Mouse (Mus musculus) cerebellum, postnatal 14 days (tissue): ENCODE data around the gene Atg5.
"Not testable (repeated sequence)": the region's sequence is repeated elsewhere in the genome, so short reads cannot be mapped to it uniquely, and the experiment has no call there.

ENCODE experiments used
- DNase-seq, 2 experiments: peaks; one replicate each; pipeline ENCODE4 v3.0.0; 2021; ENCODE audit warnings: mixed read lengths in 2 of 2

Atg5 gene

DNA sequence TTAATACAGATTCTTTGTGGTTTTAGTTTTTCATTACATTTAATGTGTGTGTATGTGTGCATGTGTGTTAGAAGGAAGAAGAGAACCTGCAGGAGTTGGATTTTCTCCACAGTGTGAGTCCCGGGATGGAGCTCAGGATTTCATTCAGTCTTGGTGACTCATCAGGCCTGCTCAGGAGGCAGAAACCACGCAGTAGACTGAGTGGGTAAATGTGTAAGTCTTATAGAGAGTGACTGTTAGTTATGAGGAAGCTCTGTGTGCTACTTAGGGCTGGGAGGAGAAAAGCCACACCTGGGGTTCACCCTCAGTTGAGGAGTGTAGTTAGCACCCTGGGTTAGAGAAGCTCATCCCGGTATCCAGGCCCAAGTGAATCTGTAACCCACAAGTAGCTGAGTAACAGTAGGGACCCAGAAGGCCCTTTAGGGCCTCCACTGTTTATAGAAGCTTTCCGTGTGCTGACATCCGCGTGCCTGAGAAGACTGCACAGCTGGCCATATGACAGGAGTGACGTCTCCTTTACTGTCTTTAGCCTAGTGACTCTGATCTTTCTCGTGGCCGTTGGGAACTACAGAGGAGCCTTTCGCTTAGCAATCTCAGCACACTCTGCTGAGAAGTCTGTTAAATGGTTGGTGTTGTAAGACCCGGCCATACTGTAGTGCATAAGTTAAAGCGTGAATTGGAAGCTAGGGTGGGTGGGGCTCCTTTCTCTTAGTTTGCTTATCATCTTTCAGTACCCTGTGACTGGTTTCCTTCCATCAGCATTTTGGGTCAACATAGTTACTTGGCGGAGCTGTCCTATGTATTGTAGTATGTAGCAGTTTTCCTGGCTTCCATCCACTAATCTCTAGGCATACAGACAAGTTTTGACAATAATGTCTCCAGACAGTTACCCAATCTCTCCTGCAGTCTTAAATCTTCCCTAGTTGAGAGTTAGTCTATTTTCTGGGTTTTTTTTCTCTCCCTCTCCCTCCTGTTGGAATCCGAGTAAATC lies 48.4 kb downstream of the Atg5 start:
- no peak for DNase-seq

DNA sequence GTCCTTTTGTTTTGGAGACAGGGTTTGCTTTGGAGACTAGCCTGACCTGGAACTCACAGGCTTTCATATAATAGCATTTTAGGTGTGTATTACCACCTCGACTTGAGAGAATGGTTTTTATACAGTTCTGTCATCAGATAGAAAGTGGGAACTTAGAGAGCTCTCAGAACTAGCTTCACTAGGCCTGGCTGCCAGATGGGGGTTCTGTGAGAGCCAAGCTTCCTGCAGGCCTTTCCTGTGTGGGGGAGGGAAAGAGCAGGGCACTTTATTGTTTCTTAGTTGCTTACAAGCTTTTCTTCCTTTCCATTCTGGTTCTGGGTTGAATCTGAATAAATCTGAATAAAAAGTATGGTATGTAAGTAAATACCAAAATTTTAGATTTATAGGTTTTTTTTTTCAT lies 54.0 kb downstream of the Atg5 start:
- DNase-seq = no peak

DNA sequence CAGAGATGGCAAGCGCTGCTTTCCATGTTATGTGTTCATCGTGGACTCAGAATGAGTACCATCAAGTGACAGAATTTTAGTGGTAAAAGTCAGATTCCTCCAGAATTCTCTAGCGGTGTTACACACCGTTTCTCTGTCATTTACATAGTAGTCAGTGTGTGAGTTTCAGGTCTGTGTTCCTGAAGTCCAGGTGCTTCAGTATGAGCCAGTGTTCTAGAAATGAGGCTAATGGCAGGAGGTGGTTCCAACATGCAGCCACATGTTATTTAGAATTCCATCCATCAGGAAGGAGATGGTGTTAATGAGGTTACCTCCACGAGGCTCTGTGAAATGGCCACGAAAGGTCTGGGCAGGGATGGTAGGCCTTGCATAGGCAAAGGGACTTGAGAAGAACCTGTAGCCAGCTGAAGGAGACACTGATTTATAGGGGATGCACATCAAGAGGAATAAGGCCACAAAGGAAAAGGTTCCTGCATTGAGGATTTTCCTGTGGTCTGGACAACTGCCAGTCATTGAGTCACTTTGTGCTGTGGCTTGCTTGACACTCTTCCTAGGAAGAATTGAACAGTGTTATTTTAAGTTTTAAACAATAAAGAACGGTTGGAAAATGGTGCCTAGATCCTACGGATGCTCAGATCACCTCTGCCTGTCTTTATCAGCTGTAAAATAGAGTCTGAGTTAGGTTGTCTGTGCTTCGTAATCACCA lies 55.1 kb downstream of the Atg5 start:
- no peak for DNase-seq

DNA sequence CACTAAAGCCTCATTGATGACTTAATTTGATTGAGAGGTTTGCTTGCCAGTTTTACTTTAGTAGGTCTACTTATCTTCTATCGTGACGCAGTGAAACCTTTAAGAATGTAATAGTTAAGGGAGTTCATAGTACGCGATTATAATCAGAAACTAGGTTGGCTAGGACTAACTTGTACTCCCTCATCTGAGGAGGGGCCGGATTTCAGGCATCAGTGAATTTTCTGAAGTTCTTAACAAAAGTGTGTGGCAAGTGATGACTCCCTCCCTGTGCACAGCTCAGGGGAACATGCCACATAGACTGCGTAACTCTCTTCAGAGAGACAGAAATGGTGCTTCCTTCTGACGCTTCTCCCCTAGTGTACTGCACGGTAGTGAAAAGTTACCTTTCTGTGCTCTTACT lies 55.7 kb downstream of the Atg5 start:
- DNase-seq = no peak

DNA sequence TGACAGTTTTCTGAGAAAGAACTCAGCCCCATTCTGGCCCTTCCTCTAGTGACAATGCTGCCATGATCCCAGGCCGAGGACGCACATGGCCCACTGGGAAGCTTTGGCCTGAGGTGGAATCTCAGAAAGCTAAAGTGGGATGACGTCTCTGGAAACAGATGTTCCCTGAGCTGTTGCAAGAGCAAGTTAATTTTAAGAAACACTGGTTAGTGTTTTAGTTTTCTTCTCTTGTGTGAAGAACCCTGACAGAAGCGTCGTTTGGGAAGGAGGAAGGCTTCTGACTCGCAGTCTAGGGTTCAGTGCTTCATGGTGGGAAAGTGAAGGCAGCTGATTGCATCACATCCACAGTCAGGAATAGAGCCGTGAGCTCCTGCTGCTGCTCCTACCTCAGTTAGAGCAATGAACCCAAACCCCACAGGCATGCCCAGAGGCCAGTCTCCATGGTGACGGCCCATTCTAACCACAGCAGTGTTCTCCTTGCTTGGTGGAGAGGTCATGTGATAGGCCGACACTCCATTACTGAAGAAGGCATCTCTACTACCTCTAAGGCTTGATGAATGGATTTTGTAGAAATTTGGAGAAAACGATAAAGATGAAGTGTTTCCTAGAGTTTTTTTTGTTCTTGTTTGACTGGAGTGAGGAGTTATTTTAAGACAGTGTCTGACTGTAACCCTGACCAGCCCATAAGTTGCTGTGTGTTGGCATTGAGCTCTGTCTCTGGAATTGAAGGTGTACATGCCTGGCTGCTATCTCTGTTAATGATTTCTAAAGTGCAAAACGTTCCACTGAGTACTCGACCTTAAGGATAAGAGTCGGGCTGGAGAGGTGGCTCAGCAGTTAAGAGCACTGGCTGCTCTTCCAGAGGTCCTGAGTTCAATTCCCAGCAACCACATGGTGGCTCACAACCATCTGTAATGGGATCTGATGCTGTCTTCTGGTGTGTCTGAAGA lies 57.7 kb downstream of the Atg5 start:
- no peak for DNase-seq

DNA sequence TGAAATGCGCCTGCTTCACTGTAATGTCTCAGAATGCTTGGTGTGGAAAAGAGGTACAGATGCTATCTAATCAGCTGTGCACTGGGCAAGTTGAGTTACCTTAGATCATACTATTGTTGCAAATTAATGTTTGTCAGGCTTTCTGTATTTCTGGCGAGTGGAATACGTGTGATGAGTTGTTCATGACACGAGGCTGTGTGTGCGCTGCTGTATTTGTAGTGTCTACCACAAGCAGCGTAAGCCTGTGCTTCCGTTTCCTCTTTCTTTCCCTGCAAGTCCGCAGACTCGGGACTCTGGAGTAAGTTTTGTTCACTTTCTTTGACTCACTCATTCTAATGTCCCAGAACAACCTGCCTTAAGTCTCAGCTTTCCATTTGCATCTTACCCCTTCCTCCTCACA lies 58.9 kb downstream of the Atg5 start:
- DNase-seq = no peak

DNA sequence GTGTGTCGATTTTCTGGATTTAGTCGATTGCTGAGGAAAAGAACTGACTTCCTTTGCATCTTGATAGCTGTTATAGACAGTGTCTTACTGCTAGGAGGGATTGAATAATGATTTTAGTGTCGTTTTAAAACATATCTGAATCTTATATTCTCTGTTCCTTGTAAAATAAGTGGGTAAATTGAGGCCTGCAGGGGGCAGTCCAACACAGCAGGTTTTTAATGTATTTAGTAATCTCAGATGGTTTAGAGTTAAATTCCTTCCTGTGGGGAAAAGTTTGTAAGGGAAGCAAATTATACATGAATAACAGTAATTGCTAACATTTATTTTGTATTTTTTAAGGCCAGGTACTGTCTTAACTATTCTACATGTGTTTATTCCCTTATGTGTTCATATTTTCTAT lies 60.2 kb downstream of the Atg5 start:
- DNase-seq = peak; percentile 69

DNA sequence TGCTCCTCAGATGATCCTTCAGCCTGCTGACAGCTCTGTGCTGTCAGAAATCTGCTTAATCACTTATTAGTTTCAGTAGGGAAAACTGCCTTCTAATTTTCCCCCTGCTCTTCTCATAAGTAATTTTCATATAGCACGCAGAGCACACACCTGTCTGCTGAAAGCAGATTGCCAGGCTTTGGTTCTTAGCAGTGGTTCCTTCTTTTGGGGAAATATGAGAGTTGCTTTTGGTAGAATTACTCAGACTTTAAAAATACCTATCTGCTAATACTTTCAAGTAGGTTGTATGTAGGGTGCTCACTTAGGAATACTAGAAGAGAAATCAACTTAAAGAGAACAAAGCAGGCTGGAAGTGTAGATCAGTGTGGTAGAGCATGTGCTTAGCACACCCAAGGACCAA lies 62.6 kb downstream of the Atg5 start:
- no peak for DNase-seq

DNA sequence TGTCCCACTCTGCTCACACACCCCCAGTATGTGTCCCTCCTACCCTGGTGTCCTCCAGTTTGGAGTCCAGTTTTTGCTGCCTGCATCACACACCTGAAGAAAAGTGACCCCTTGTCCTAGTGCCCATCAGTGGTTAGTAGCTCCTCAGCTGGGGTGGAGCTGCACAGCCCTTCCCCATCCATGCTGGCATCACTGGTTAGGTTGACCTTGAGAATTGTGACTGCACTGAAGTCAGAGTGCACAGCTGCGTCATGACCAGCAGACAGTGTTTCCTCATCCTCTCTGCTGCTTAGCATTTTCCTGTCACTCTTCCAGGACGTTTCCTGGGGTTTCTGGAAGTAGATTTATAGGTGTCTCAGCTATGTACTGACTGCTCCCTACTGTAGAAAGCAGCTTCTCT lies 63.3 kb downstream of the Atg5 start:
- no peak for DNase-seq

DNA sequence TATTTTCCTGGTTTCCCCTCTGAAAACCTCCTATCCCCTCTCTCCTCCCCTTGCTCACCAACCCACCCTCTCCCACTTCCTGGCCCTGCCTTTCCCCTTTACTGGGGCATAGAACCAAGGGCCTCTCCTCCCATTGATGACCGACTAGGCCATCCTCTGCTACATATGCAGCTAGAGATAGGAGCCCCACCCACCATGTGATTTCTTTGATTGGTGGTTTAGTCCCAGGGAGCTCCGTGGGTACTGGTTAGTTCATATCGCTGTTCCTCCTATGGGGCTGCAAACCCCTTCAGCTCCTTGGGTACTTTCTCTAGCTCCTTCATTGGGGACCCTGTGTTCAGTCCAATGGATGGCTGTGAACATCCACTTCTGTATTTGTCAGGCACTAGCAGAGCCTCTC lies 64.5 kb downstream of the Atg5 start:
- not testable (repeated sequence) for DNase-seq

DNA sequence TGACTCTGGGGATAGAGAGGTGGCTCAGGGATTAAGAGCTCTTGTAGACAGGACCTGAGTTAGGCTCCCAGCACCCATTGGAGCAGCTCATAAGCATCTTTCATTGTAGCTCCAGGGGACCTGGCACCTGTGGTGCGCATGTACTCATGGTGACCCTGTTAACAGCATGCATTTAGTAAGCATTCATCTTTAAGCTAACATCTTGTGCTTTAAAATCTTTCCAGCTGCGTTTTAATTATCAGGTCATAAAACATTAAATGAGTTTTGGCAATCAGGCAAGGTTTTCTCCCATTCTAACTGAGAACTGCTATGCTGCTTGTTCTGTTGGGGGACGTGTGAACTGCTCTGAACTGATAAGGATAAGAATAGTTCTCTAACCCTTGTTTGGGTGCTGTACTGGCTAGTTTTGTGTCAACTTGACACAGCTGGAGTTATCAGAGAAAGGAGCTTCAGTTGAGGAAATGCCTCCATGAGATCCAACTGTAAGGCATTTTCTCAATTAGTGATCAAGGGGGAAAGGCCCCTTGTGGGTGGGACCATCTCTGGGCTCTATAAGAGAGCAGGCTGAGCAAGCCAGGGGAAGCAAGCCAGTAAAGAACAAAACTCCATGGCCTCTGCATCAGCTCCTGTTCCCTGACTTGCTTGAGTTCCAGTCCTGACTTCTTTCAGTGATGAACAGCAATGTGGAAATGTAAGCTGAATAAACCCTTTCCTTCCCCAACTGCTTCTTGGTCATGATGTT lies 68.7 kb downstream of the Atg5 start:
- DNase-seq = not testable (repeated sequence)

DNA sequence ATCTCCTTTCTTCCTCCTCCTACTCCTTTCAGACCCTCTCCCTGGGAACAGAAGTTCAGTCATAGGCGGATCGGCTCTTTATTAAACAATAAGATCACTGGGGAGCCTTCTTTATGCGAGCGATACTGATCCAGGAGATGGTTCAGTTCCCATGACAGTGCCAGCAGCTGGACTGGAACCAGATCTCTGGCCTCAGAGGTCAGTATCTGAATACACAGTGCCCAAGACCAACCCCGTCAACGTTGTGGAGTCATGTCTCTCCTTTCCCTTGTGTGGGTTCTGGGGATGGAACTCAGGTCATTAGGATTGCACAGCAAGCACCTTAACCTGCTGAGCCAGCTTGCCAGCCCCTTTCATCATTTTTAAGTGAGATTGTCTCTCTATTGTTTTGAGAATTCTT lies 70.4 kb downstream of the Atg5 start:
- no peak for DNase-seq

DNA sequence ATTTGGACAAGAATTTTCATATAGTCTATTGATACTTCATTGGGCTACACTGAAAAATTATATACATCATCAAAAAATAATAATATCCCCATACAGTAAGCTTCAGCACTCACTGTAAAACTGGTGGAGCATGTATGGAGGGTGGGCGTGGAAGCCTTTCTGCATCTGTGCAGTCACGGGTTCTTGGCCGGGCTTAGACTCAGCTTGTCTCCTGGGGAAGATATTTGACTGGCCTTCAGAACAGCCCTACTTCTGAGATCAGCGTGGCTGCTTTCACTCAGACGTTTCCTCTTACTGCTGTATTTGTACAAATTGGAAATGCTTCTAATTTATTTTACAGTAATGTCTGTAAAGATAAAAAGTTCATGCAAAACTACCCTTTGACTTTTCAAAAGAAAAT lies 71.2 kb downstream of the Atg5 start:
- DNase-seq = no peak

DNA sequence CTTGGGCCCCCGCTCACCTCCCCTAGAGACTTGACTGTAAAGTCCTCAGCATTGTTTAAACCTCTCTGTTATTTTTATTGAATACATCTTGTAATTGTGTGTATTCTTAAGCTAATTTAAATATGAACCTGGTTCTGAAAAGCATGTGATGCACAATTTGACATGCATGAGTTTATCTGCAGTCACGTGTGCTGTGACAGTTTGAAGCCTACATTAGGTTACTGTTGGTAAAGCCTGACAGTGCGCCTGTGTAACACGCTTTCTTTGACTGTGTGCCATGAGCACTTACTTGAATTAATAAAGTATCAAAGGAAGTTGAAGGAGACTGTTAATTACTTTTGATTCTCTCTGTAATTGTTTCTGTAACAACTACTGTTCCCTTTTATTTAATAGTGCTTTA lies 72.8 kb downstream of the Atg5 start:
- no peak for DNase-seq

DNA sequence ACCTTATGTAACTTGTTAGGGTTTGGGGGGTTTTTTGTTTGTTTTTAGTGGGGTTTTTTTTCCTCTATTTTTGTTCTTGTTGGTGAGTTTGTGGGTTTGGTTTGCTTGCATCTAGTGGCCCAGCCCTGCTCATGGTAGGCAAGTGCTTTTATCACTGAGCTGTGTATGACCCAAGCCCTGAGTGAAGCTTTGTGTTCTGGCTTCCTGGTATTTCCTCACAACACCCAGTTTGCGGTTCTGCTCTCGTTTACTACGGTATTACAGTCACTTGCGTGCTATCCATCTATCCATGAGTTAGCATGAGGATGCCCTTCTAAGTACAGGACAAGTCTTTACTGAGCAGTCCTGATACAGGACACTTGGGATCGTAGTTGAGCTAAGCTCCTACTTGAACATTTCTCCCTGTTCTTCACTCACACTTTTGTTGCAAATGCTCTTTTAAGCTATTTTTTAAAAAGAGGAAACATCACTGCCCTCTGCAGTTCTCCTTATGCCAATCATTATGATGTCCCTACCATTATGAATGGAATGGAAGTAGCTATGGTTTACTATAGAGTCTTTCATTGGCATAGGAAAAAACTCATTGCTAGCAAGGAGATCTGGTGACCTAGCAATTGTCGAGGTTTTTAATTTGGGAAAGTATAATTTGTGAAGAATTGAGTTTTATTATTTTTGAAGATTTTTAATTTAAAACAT lies 73.8 kb downstream of the Atg5 start:
- no peak for DNase-seq

DNA sequence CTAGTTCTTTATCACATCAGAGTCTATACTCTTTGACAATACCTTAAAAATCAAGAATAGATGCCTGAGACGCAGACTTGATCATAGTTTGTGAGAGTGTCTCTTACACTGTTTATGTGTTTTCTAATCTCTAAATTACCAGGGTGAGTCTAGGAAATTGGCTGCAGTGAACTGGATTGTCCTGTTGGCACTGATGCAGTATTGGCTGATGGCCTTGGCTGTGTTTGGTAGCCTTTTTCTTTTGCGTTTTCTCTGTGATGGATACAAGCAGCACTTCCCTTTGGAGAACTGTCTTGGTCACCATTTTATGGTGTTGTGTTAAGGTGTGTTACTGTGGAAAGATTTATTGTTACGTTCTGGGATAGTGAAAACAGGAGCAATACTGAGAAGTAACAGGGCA lies 75.2 kb downstream of the Atg5 start:
- peak; percentile 53 to 70 for DNase-seq

DNA sequence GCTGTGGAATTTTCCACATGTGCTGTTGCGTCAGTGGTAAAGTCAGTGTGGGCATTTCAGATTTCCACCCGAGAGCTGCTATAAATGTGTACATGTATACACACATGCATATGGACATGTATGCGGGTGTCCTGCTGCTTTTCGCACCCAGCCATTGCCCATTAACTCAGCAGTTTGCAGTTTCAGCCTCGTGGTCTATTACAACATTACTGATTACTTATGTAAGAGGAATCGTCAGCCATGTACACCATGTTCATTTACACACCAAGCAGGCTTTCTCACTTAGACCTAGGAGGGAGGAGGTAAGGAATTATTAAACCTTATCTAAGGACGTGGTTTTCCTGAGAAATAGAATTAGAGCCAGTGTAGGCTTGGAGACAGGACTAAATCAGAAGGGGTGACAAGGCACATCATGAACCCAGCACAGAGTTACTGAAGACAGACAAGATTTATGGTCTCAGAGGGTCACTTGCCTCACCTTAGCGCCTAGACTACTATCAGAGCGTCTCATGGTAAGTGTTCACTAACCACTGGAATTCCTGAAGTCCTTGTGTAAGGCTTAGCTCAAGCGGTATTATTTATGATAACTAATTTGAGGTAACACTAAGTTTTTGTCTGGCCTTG lies 79.5 kb downstream of the Atg5 start:
- no peak for DNase-seq

DNA sequence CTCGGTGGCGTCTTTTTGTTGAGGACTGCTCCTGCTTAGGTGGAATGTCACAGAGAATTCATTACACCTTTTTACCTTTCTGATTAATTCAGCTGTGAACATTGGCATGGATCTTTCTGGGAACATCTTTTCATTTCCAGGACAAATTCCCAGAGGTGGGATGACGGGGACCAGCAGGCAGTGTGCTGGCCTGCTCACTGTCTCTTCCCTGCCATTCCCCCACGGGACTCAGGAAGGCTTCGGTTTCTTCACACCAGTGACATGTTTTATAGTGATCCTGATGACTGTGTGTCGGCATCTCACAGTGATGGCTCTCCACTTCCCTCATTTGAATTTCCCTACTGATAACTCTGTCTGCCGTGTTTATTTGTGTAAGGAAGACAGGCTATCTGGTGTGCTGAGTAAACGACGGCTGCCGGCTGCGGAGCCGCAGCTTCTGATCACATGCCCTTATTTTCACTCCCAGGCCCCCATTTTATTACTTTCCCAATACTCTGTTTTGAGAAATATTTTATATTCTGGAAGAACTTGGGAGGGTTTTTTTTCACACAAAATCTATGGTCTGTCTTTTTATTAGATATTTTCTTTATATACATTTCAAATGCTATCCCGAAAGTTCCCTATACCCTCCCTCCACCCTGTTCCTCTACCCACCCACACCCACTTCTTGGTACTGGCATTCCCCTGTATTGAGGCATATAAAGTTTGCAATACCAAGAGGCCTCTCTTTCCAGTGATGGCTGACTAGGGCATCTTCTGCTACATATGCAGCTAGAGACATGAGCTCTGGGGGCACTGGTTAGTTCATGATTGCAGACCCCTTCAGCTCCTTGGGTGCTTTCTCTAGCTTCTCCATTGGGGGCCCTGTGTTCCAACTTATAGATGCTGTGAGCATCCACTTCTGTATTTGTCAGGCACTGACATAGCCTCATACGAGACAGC lies 80.6 kb downstream of the Atg5 start:
- no peak for DNase-seq

DNA sequence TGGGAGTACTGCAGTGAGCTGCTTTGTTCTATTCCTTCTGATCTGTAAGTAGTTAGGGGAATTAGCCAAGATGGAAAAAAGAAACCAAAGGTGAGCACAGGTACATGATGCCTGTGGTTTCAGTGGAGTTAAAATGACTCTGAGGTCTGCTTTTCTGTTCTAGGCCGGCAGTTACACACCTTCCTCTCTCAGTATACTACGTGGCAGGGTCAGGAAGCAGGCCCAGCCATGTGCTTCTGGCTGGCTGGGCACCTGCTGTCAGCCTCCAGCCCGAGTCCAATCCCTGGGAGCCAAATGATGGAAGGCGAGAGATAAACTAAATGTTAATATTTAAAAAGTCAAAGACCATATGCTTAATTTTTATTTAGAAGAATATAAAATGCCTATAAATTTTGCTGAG lies 85.3 kb downstream of the Atg5 start:
- DNase-seq = peak in 1 of 2 experiments; percentile 43

DNA sequence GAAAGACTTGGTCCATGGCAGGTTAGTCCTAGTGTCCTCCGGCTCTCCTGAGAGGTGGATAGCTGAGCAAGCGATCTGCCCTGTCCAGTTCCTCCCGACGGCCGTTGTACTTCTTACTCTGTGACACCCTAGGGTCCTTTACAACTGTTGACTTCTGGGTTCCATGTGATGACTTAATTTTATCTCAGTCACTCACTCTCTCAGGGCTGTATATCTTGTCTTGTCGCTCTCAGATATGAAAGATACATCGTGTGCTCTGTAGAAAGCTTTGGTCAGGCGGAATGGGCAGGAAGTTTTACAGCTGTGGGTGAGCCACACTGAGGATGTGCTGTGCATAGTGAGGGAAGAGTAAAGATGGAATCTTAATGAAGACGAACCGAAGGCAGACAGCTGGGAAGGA lies 86.2 kb downstream of the Atg5 start:
- no peak for DNase-seq
